Mouse (Mus musculus) kidney, embryonic 16.5 days (tissue): ENCODE results near the gene Hist1h1d. TPM values are rescaled to one million over a fixed set of nuclear protein-coding genes. Genes with fewer than 3 reads are reported as not detected.
"Not testable (repeated sequence)": the region's sequence is repeated elsewhere in the genome, so short reads cannot be mapped to it uniquely, and the experiment has no call there.

Source experiments
- ATAC-seq: fragments of 200-750 bp; cut with Nextera tagmentation; 2 replicates; pipeline ENCODE4 v1.8.0; 2017; ENCODE audit warnings: moderate TSS enrichment; ENCODE audit not compliant: low FRiP score, low TSS enrichment
- H3K27ac ChIP-seq: fragments of 300-500 bp; sonication (generic); 2 replicates; pipeline ENCODE4 v1.5.1; 2014; ENCODE audit warnings: low read length
- H3K27me3 ChIP-seq: fragments of 300-500 bp; sonication (generic); 2 replicates; pipeline ENCODE4 v1.6.1; 2014; ENCODE audit warnings: low read length, control low read depth, mixed read lengths; ENCODE audit not compliant: insufficient read depth
- H3K36me3 ChIP-seq: fragments of 300-500 bp; sonication (generic); 2 replicates; pipeline ENCODE4 v1.6.1; 2014; ENCODE audit warnings: low read length, control low read depth, mixed read lengths; ENCODE audit not compliant: insufficient read depth
- H3K4me1 ChIP-seq: fragments of 300-500 bp; sonication (generic); 2 replicates; pipeline ENCODE4 v1.6.1; 2014; ENCODE audit warnings: low read length, control low read depth, mixed read lengths; ENCODE audit not compliant: insufficient read depth
- H3K4me2 ChIP-seq: fragments of 300-500 bp; sonication (generic); replicated peaks from 2 replicates; pipeline ENCODE4 v1.6.1; 2014; ENCODE audit warnings: low read depth, low read length
- H3K4me3 ChIP-seq: fragments of 300-500 bp; sonication (generic); 2 replicates; pipeline ENCODE4 v1.5.1; 2014; ENCODE audit warnings: mild to moderate bottlenecking, low read length
- H3K9ac ChIP-seq: fragments of 300-500 bp; sonication (generic); replicated peaks from 2 replicates; pipeline ENCODE4 v1.6.1; 2014; ENCODE audit warnings: low read length
- H3K9me3 ChIP-seq: fragments of 300-500 bp; sonication (generic); 2 replicates; pipeline ENCODE4 v1.6.1; 2016; ENCODE audit warnings: low read length, control low read depth
- WGBS: fragments of 180-500 bp; shearing (Covaris S2); extraction: QIAGEN DNeasy Blood & Tissue Kit; methylation state at CpG from one replicate; pipeline ENCODE4 v1.1.7; 2014; 5-methylcytosine and 5-hydroxymethylcytosine counted together
- polyA plus RNA-seq: library from polyadenylated mRNA; unstranded; fragments of >200 nt; fragmentation: Nextera tagmentation; extraction: Ambion mirVana; gene quantifications from 2 replicates; pipeline ENCODE4 v1.2.1, GENCODE M21; 2015

The Hist1h1d gene
- polyA plus RNA-seq, 1 experiment from 2014 or later: 0.37 TPM

DNA sequence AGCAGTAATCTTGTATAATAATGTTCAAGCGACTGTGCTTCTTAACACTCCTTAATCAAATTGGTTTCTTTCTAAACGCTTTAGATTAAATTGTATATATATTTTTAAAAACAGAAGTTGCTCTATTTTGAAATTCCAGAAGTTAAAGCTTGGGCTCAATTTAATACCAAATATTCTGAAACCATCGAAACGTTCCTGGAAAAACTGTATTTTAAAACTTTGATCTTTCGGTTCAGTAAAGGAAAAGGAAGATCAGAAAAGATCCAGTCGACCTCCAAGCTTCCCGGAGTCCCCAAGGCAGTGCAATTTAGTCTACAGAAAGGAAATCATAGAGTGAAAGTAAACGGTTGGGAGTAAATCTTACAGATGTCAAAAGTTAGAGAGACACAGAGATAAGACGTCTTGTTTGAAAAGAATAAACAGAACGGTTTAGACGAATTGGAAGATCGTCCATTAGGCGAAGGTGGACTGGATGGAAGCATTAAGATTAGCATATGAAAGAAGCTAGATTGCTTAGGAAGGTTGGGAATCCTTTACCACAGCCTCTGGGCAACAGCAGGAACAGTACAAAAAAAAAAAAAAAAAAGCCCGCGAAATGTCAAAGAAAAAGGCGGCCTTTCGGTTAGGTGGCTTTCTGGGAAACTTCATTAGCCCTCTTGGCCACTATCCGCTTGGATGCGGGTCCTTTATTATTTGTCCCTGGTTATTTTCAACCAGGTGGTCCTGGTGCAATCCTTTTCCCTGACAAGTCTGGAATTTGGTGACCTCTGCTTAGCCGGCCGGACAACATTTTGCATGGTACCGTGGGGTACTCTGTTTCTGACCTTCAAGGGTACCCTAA lies 33.3 kb downstream of the Hist1h1d start:
- peak overlapping the region; percentile 41 for H3K4me3 ChIP-seq
- no peak for ATAC-seq
- no peaks in the 10 kb centered on the region for H3K27me3 ChIP-seq
- peak overlapping the region; percentile 71 for H3K9ac ChIP-seq
- H3K36me3 ChIP-seq: no peaks in the 10 kb centered on the region
- no peaks in the 10 kb centered on the region for H3K9me3 ChIP-seq
- WGBS: 1% methylated on average over 21 of the region's 22 CpGs
- H3K4me1 ChIP-seq: peaks cover 35% of the 10 kb centered on the region
- peak overlapping the region; percentile 99 for H3K27ac ChIP-seq
- peak overlapping the region; percentile 83 for H3K4me2 ChIP-seq

DNA sequence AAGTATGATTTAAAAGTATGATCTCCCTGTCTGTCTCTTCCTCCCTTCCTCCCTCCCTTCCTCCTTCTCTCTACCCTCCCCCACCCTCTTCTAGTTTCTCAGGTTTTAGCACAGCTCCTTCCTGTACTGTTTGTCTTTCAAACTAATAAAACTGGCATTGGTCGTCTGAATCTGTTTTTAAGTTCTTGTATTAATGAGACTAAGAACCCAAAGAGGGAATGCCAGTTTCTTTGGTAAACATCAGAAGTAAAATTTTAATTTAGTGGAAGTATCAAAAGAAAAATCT lies 33.8 kb downstream of the Hist1h1d start:
- H3K4me1 ChIP-seq: peaks cover 33% of the 10 kb centered on the region
- peak overlapping the region; percentile 99 for H3K27ac ChIP-seq
- H3K9me3 ChIP-seq: no peaks in the 10 kb centered on the region
- 2% methylated on average over 1 of the region's 1 CpGs for WGBS
- ATAC-seq: no peak
- H3K4me3 ChIP-seq: peak overlapping the region; percentile 41
- no peaks in the 10 kb centered on the region for H3K27me3 ChIP-seq
- H3K36me3 ChIP-seq: no peaks in the 10 kb centered on the region
- H3K9ac ChIP-seq: peak overlapping the region; percentile 71
- H3K4me2 ChIP-seq: peak overlapping the region; percentile 83

DNA sequence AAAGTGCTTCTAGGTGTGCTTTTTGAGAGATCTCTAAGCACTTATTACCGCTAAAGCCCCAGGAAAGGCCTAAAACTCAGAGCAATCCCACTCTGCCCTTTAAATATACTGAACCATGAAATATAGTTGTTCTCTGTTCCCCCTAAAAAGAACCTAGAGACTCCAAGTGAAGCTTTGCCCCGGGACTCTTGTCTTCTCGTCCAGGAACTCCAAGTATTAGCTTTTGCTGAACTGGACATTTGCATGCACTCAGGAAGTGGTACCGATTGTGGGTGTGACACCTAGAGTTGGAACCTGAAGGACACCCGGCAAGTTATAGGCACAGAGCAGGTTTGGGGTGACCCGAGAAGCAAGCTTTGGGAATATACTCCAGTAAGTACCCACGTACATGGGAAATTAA lies 38.1 kb downstream of the Hist1h1d start:
- Histone ChIP-seq H3K4me1 (peaks cover 22% of the 10 kb centered on the region), H3K27ac (no peak overlapping the region), H3K4me3 (no peak overlapping the region), H3K27me3 (no peaks in the 10 kb centered on the region), H3K4me2 (no peak overlapping the region), H3K36me3 (no peaks in the 10 kb centered on the region), H3K9ac (no peak overlapping the region), H3K9me3 (no peaks in the 10 kb centered on the region)
- WGBS: 95% methylated on average over 7 of the region's 7 CpGs
- no peak for ATAC-seq

DNA sequence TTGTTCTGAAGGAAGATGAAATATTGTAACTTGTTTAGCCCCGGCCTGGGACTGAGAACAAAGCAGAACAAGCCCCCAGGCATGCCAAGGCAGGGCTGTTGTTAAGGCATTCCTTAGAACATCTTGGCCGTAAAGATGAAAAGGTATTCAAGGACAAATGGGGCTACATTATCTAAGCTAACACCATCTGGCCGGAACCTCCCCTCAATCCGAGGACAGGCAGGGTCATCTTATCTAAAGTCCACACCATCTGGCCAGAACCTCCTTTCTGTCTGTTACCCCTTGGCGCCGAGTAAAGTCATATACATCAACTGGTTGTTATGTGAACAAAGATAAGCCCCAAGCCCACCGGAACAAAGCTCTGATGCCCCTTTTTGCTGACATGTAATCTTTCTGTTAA lies 38.8 kb downstream of the Hist1h1d start:
- H3K27me3 ChIP-seq, H3K4me3 ChIP-seq, H3K27ac ChIP-seq, H3K4me2 ChIP-seq, ATAC-seq, H3K9me3 ChIP-seq, H3K9ac ChIP-seq, H3K36me3 ChIP-seq: not testable (repeated sequence)
- WGBS: 73% methylated on average over 7 of the region's 7 CpGs
- H3K4me1 ChIP-seq: peaks cover 17% of the 10 kb centered on the region

DNA sequence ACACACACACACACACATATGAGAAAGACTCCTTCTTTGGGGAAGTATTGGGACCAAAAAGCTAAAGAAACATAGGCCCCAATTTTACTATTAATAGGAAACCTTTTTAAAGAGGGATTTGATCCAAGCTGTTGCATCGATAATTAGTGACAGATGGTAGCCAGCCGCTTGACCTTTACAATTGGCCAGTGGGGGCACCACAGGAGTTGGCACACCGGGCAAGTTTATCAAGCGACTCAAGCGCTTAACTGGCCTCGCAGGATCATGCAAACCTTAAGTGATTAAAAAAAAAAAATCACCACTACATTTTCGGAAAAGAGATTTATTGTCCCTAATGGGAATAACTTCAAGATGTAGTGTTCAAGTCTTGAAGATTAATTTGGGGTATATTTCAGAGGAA lies 39.6 kb downstream of the Hist1h1d start:
- H3K27ac ChIP-seq: peak overlapping the region; percentile 86
- no peaks in the 10 kb centered on the region for H3K9me3 ChIP-seq
- H3K4me2 ChIP-seq: no peak overlapping the region
- no peak overlapping the region for H3K9ac ChIP-seq
- no peaks in the 10 kb centered on the region for H3K36me3 ChIP-seq
- H3K27me3 ChIP-seq: no peaks in the 10 kb centered on the region
- WGBS: 61% methylated on average over 7 of the region's 7 CpGs
- ATAC-seq: no peak
- peaks cover 14% of the 10 kb centered on the region for H3K4me1 ChIP-seq
- no peak overlapping the region for H3K4me3 ChIP-seq

DNA sequence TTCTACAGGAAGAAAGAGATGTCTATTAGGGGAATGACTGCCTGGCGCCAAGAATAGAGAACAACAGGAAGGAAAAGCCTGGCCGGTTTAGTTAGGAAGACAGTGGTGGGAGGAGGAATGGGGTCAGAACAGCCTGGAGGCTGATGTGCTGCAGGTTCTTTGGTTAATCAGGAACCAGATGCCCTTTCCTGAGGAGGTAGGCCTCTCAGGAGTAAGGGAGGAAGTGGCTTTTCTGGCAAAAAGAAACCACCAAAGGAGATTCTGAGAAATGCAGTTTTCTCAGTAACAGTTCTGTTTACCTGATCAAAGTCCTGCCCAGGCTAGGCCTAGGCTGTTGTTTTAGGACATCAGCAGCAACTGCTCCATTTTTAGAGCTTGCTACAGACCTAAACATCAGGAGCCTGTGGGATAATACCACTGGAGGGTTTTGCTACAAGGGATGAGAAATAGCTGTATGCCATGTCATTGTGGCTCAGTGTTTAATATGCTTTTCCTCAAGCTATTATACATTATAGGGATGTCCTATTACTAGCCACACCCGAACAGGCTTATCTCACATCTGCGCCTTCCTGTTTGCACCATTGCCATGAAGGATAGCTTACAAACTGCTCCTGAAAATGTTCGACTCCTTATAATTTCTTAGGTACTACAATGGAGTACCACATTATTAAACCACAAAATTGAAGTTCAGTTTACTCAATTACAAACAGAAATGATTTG lies 40.1 kb downstream of the Hist1h1d start:
- Histone ChIP-seq H3K27ac (peak overlapping the region; percentile 86), H3K4me1 (peaks cover 14% of the 10 kb centered on the region), H3K36me3 (no peaks in the 10 kb centered on the region), H3K9ac (no peak overlapping the region; the same call in 1 of the 2 replicates), H3K4me2 (0 out of 2 replicates have a peak overlapping the region, but pooled peaks have one; percentile 12), H3K4me3 (no peak overlapping the region), H3K27me3 (no peaks in the 10 kb centered on the region), H3K9me3 (no peaks in the 10 kb centered on the region)
- peak; percentile 61; the same call in 1 of the 2 replicates for ATAC-seq
- 55% methylated on average over 5 of the region's 5 CpGs for WGBS

DNA sequence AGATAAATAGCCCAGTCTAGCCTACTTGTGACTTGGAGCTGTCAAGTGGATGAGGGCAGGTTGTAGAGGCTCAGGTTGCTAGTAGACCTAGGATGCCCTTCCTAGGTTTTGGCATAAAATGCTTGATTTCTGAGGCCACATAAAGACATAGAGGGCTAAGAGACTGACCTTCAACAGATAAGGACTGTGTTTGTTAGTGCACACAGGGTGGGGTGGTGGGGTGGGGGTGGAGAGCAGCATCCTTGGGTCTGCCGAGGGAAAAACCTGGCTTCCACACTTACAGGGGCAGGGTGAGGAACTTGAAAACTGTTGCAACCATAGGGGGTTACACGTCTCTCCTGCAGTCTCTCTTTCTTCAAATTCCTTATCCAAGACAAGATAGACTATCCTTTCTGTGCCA lies 42.1 kb downstream of the Hist1h1d start:
- no peak overlapping the region for H3K4me2 ChIP-seq
- H3K4me1 ChIP-seq: peaks cover 14% of the 10 kb centered on the region
- WGBS: 91% methylated on average over 2 of the region's 2 CpGs
- no peak overlapping the region for H3K27ac ChIP-seq
- no peak for ATAC-seq
- no peak overlapping the region for H3K4me3 ChIP-seq
- no peaks in the 10 kb centered on the region for H3K9me3 ChIP-seq
- H3K27me3 ChIP-seq: no peaks in the 10 kb centered on the region
- no peak overlapping the region for H3K9ac ChIP-seq
- no peaks in the 10 kb centered on the region for H3K36me3 ChIP-seq

DNA sequence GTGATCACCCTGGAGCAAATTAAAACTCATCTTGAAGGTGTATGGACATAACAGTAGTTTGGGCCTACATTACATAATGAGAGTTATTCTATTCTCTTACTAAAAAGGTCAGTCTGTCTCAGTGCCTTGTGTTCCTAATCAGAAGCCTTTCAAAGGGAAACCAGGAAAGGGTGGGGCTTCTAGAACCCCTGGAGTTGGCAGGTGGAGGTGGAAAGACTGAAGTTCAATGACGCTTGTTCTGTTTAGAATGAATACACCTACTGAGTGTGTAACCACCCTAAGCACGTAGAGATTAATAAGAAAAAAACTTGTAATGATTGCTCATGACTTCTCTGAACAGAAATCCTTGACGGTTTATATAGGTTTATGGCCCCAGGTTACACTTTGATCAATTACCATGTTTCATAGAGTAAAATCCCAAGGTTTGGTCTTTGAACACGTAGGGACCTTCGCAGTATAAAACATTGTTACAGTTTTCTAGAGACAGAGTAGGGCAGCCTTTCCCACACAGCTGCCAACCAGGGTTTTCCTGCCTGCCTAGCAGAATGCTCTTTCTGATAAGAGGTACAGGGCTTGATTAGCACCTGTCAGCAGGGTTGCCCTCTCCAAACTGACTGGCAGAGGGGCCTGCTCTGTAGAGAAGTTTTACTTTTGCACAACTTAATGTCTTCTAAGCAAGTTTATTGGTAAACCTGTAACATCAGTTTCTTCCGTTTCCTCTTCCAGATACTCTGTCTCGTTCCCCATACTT lies 42.7 kb downstream of the Hist1h1d start:
- no peaks in the 10 kb centered on the region for H3K27me3 ChIP-seq
- H3K36me3 ChIP-seq: no peaks in the 10 kb centered on the region
- no peak for ATAC-seq
- no peak overlapping the region for H3K4me2 ChIP-seq
- no peak overlapping the region for H3K4me3 ChIP-seq
- H3K27ac ChIP-seq: no peak overlapping the region
- H3K9ac ChIP-seq: no peak overlapping the region
- H3K4me1 ChIP-seq: peaks cover 14% of the 10 kb centered on the region
- WGBS: 78% methylated on average over 7 of the region's 7 CpGs
- H3K9me3 ChIP-seq: no peaks in the 10 kb centered on the region

DNA sequence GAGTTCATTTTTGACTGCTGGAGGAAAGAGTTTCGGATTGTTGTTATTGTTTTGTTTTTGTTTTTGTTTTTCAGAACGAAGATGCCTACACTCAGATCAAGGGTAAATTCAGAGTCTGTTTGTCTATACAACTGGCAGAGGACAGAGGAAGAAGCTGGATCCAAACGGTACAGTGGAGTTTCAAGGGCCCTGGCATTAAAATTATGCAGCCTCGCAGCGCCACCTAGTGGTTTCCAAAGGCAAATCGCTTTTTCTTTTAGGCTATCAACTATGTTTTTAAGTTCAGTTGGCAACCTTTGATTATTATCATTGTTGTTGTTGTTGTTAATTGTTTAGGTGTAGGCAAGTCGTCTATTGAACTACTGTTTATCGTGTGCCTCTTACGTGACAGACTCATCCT lies 44.9 kb downstream of the Hist1h1d start:
- Histone ChIP-seq H3K9me3 (no peaks in the 10 kb centered on the region), H3K4me1 (peaks cover 9% of the 10 kb centered on the region), H3K4me2 (no peak overlapping the region), H3K9ac (no peak overlapping the region), H3K4me3 (no peak overlapping the region), H3K27me3 (no peaks in the 10 kb centered on the region), H3K36me3 (no peaks in the 10 kb centered on the region), H3K27ac (no peak overlapping the region)
- peak; percentile 65; the same call in 1 of the 2 replicates for ATAC-seq
- WGBS: 6% methylated on average over 9 of the region's 9 CpGs
